Mouse (Mus musculus): ENCODE measurements at regions not wholly inside any gene's neighbourhood (a gene's known extent, or its start where the extent isn't known, plus 50 kb on each side); places are given as distances from the start of the nearest gene placed in this dataset.

DNA sequence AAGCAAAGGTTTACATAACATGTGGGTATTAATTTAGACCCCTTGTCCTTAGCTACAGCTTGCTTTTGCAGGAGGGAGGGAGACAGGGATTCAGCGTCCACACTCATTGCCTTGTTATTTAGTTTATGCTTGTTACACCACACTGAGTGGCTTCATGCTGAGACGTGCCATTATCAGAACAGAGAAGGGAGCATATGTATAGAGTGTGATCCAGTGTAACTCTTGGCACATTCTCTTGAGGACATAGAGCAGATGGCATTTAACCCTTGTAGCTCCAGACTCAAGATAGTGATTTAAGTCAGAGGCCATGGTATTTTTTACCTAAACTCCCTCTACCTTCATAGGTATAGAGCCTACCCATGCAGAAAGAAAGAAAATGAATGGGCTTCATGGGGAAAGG lies 437.7 kb downstream of the Dhx35 start:
- Histone ChIP-seq H3K27ac (no peak overlapping the region), H3K27me3 (no peaks in the 10 kb centered on the region), H3K36me3 (no peaks in the 10 kb centered on the region), H3K9ac (no peak overlapping the region), H3K4me2 (no peak overlapping the region), H3K9me3 (no peaks in the 10 kb centered on the region), H3K4me1 (no peaks in the 10 kb centered on the region), H3K4me3 (no peak overlapping the region)
- WGBS = 31% methylated on average over 2 of the region's 2 CpGs
- no peak for ATAC-seq (ENCODE audit: insufficient number of reproducible peaks, low FRiP score, low TSS enrichment, low read depth)

DNA sequence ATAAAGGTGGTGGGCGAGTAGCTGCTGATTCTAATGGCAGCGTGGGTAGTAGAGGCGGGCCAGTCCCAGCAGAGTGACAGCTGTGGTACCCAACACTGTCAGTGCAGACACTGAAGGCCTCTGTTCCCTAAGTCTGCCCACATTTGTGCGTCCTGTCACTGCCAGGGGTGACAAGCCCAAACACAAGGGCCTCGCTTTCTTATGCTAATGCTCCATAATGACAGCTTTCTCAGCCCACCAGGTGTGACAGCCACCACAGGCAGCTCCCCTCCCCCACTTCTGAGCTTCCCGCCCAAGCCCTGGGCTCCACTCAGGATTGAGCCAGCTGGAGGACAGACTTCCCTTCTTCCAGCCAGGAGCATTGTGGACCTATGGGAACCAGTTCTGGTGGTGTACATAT lies 440.4 kb downstream of the Dhx35 start:
- Histone ChIP-seq H3K36me3 (no peaks in the 10 kb centered on the region), H3K27ac (no peak overlapping the region), H3K4me2 (no peak overlapping the region), H3K27me3 (no peaks in the 10 kb centered on the region), H3K4me1 (no peaks in the 10 kb centered on the region), H3K4me3 (no peak overlapping the region), H3K9ac (no peak overlapping the region), H3K9me3 (no peaks in the 10 kb centered on the region)
- ATAC-seq (ENCODE audit: insufficient number of reproducible peaks, low FRiP score, low TSS enrichment, low read depth) = no peak
- WGBS = 52% methylated on average over 6 of the region's 6 CpGs

DNA sequence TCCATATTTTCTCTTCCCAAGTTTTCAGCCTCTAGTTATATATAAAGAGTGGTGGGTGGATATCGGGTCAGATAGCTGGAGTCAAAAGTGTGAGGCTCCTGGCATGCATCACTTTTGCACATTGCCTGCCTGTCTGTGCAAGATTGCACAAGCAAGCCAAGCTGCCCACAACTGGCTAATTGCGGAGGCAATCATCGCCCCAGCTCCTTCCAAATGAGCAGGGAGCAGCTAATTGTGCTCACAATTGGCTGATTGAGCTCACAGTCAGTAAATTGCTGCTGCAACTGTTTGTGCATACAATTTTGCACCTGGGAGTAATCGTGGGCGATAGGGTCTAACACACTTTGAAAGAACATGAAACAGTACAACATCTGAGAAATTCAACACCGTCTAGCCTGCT lies 455.5 kb downstream of the Dhx35 start:
- Histone ChIP-seq H3K9ac (no peak overlapping the region), H3K4me2 (no peak overlapping the region), H3K9me3 (no peaks in the 10 kb centered on the region), H3K4me3 (no peak overlapping the region), H3K27ac (no peak overlapping the region), H3K4me1 (no peaks in the 10 kb centered on the region), H3K27me3 (no peaks in the 10 kb centered on the region), H3K36me3 (no peaks in the 10 kb centered on the region)
- no peak for ATAC-seq (ENCODE audit: insufficient number of reproducible peaks, low FRiP score, low TSS enrichment, low read depth)
- 41% methylated on average over 6 of the region's 6 CpGs for WGBS

DNA sequence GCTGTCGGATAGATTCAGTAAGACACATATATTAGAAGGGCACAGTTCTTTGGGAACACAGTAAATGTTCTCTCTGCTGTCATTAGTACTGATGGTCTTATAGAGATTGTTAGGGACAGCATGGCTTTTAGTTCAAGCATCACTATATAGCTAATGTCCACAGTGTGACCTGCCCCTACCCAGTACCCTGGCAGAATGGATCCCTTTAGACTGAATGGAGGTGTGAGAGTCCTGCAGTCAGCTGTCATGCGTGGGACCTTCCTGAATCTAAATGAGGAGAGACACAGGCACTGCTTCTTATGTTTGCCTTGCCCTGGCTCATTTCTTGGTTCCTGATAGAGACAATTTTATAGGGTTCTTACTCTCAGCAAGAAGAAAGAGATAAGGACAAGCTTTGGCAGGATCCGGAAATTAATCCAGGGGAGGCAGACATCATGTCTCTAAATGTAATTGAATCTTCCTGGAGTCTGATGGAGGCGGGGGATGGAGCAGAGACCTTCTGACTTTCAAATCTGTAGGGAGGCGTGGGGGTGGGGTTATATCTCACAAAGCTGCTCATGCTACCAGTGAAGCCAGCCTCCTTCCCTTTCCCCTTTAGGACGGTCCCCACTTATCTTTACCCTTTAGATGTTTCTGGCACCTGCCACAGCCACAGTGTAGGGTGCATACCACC lies 456.5 kb downstream of the Dhx35 start:
- no peaks in the 10 kb centered on the region for H3K36me3 ChIP-seq
- no peak overlapping the region for H3K4me3 ChIP-seq
- H3K4me2 ChIP-seq = no peak overlapping the region
- no peak for ATAC-seq (ENCODE audit: insufficient number of reproducible peaks, low FRiP score, low TSS enrichment, low read depth)
- no peak overlapping the region for H3K9ac ChIP-seq
- H3K27me3 ChIP-seq = no peaks in the 10 kb centered on the region
- no peak overlapping the region for H3K27ac ChIP-seq
- 76% methylated on average over 6 of the region's 6 CpGs for WGBS
- no peaks in the 10 kb centered on the region for H3K4me1 ChIP-seq
- no peaks in the 10 kb centered on the region for H3K9me3 ChIP-seq

DNA sequence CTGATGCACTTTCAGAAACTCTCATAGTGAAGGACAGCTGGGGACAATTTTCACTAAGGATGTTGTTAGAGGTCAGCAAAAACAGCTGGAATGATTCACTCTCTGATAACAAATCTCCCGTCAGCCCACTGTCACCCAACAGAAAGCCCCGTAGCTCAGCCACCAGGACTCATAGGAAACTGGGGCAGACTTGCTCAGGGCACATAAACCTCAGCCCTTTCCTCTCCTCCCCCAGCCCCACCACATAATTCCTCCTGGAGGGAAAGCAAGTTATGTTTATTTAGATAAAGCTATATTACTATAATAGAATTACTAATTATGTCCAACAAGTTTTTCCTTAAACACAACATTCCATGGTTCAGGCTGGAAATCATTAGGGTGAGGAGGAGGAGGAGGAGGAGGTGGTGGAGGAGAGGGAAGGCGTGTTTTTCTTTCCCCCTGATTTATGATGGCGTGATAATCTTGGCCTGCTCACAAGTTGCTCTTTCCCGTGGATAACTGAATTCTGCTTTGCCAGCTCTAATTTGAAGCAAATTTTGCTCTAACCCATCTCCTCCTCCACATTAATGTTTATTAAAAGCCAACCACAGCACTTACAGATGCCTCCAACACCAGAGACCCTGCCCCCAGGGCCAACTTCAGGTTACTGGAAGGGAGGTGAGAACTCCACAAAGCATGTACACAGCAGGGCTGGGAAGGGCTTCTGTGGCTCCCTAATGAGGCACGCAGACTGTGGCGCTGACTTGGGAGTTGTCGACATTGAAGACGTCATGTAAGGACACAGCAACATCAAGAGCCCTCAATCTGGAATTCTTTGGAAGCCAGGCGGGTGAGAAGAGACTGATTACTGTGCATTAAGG lies 475.8 kb downstream of the Dhx35 start:
- peaks cover 6% of the 10 kb centered on the region; the same call in 1 of the 2 replicates for H3K4me1 ChIP-seq
- H3K36me3 ChIP-seq = no peaks in the 10 kb centered on the region
- H3K27me3 ChIP-seq = no peaks in the 10 kb centered on the region
- H3K4me3 ChIP-seq = no peak overlapping the region
- no peaks in the 10 kb centered on the region for H3K9me3 ChIP-seq
- 20% methylated on average over 10 of the region's 10 CpGs for WGBS
- no peak overlapping the region for H3K4me2 ChIP-seq
- no peak for ATAC-seq (ENCODE audit: insufficient number of reproducible peaks, low FRiP score, low TSS enrichment, low read depth)
- peak overlapping the region; percentile 22; the same call in 1 of the 2 replicates for H3K27ac ChIP-seq
- H3K9ac ChIP-seq = no peak overlapping the region

DNA sequence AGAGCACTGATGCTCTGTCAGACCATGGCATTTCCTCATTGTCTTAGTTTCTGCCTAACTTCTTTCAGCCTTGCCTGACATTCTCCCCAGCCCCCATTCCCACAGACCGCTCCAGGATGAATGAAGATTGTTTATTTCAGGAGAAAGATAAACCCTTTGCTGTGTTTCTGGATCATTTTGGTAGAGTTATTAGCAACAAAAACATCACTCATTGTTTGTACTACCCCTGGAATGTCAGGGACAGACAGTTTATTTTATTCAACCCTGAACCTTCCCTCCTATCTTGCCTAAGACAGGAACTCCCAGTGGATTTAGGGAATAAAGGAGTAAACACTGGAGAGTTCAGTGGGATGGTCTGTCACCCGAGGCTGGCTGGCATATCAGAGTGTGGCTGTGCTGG lies 484.3 kb downstream of the Dhx35 start:
- ATAC-seq (ENCODE audit: insufficient number of reproducible peaks, low FRiP score, low TSS enrichment, low read depth) = no peak
- no peak overlapping the region for H3K4me2 ChIP-seq
- 60% methylated on average over 2 of the region's 2 CpGs for WGBS
- no peak overlapping the region for H3K27ac ChIP-seq
- H3K9ac ChIP-seq = no peak overlapping the region
- H3K4me1 ChIP-seq = no peaks in the 10 kb centered on the region
- H3K4me3 ChIP-seq = no peak overlapping the region
- H3K36me3 ChIP-seq = no peaks in the 10 kb centered on the region
- H3K27me3 ChIP-seq = no peaks in the 10 kb centered on the region
- no peaks in the 10 kb centered on the region for H3K9me3 ChIP-seq

DNA sequence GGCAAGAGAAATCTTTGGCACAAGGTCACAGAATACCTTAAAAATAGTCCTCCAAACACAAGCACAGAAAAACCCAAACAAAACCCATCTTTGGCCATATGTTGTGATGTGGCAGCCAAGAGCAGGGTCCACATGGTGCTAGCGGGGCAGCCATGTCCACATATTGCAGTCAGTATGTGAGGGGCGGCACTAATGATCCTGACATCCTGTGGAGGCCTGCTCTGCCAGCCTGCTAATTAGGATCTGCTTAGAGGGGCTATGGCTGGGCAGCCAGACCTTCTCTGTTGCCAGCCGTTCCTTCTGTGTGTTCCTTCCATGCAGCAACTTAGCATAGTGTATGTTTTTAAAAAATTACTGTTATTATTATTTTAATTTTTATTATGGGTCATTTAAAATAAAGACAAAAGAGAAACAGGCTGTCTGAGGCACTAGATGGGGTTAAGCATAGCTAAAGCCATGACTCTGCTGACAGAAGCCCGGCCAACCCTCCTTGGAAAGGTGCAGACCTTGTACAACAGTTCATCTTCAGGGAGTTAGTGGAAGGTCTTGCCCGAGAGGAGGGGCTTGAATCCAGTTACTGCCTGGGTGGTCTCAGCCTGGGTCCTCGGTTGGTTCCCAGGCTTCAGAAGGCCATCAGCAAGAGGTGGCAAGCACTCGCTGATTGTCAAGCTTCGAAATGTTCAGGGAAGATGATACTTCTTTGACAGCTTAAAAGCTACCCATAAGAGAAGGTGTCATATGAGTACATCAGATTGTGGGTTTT lies 487.1 kb downstream of the Dhx35 start:
- Histone ChIP-seq H3K4me3 (no peak overlapping the region), H3K9ac (no peak overlapping the region), H3K27me3 (no peaks in the 10 kb centered on the region; the same call in 1 of the 2 replicates), H3K9me3 (no peaks in the 10 kb centered on the region), H3K4me1 (no peaks in the 10 kb centered on the region), H3K4me2 (no peak overlapping the region), H3K27ac (no peak overlapping the region), H3K36me3 (no peaks in the 10 kb centered on the region)
- 63% methylated on average over 8 of the region's 8 CpGs for WGBS
- ATAC-seq (ENCODE audit: insufficient number of reproducible peaks, low FRiP score, low TSS enrichment, low read depth) = no peak

DNA sequence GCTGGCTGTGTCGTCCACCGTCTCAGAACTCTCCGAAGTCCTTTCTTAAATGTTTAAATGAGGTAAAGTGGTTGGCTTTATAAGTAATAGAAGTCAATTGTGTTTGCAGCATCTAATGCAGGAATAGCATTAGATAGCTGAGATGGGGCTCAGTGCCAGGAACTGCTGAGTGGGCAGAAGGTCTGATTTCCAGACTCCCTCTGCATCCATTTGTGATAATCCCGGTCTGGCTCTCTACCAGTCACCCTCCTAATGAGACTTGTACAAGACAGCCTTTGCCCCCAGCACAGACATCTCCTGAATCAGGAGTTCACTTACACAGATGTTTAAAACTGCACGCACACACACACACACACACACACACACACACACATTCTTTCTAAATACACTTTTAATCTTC lies 489.5 kb downstream of the Dhx35 start:
- no peaks in the 10 kb centered on the region for H3K9me3 ChIP-seq
- H3K4me1 ChIP-seq = no peaks in the 10 kb centered on the region
- no peak overlapping the region for H3K9ac ChIP-seq
- WGBS = 65% methylated on average over 5 of the region's 5 CpGs
- no peak for ATAC-seq (ENCODE audit: insufficient number of reproducible peaks, low FRiP score, low TSS enrichment, low read depth)
- no peak overlapping the region for H3K4me3 ChIP-seq
- H3K4me2 ChIP-seq = no peak overlapping the region
- H3K36me3 ChIP-seq = no peaks in the 10 kb centered on the region
- no peaks in the 10 kb centered on the region; the same call in 1 of the 2 replicates for H3K27me3 ChIP-seq
- no peak overlapping the region for H3K27ac ChIP-seq

DNA sequence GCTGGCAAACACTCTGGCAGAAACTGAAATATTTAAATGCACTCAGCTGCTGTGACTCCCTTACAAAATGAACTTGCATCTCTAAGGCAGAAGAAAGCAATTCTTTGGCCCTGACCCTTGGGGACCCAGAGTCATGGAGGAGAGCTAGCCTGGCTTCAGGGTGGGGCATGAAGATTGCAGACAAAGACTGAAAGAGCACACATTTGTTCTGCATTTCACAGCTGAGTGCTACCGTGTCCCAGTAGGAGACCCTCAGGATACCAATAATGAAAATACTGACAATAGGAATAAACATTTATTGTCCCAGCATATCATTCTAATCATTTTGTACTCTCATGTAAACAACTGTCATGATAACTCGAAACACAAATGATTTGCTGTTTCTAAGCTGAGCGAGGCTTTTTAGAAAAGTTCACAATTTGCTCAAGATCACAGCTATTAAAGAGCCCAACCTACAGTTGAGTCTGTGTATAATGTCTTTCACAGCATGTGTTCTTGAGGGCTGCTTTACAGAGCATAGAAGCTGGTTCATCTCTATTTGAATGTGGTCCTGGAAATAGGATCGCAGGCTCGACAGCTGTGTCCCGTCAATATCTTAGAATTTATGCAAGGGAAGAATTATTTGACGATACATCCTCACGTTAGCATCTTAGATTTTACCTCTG lies 490.1 kb downstream of the Dhx35 start:
- no peak for ATAC-seq (ENCODE audit: insufficient number of reproducible peaks, low FRiP score, low TSS enrichment, low read depth)
- WGBS = 72% methylated on average over 8 of the region's 8 CpGs
- H3K27ac ChIP-seq = no peak overlapping the region

DNA sequence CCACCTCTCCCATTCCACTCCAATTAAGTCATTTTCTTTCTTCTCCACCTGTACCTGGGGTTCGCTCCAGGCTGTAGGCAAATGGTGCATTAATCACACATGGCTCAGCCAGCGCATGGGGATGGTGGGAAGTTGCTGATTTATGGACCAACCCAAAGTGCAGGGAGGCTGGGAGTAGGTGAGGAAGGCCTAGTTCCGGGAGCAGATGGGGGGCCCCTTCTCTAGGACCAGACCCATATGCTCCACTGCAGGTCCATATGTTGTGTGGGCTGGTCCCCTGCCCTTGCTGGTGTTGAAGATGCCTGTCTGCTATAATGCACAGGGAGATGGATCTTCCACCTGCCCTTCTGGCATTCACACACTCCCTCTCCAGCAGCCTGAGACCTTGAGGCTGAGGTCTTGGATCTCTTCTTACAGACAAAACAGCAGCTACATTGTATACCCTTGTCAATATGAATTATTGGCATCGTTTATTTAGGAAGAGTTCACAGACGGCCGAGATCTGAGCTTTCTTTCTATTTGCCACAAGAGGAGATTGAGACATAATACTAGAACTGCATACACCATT lies 493.5 kb downstream of the Dhx35 start:
- Histone ChIP-seq H3K27ac (no peak overlapping the region), H3K4me3 (no peak overlapping the region), H3K9ac (no peak overlapping the region), H3K4me1 (no peaks in the 10 kb centered on the region), H3K9me3 (no peaks in the 10 kb centered on the region), H3K36me3 (no peaks in the 10 kb centered on the region), H3K27me3 (peaks cover 3% of the 10 kb centered on the region; the same call in 1 of the 2 replicates), H3K4me2 (no peak overlapping the region)
- WGBS = 51% methylated on average over 6 of the region's 6 CpGs
- no peak for ATAC-seq (ENCODE audit: insufficient number of reproducible peaks, low FRiP score, low TSS enrichment, low read depth)

More for the DNA sequence above, 490.1 kb downstream of the Dhx35 start:
- Histone ChIP-seq H3K4me3 (no peak overlapping the region), H3K9me3 (no peaks in the 10 kb centered on the region), H3K9ac (no peak overlapping the region), H3K36me3 (no peaks in the 10 kb centered on the region), H3K27me3 (peaks cover 3% of the 10 kb centered on the region; the same call in 1 of the 2 replicates), H3K4me2 (no peak overlapping the region), H3K4me1 (no peaks in the 10 kb centered on the region)

DNA sequence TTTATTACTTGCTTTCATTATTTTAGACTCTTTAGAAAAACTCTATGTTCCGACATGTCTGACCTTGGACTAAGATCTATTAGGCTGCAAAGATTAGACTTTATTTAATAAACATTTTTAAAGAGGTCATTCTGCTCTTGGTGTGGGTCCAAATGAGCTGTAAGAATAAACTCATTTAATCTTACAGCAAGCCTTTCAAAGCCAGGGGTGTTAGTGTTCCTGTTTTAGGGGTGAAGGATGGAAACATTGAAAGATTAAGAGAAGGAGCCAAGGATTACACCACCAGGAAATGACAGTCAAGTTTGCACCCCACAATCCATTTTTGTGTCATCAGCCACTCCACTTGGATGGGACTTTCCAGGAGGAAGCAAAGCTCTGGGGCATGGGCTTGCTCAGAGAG lies 495.5 kb downstream of the Dhx35 start:
- no peaks in the 10 kb centered on the region for H3K9me3 ChIP-seq
- WGBS = 74% methylated on average over 1 of the region's 1 CpGs

More for the DNA sequence above, 495.5 kb downstream of the Dhx35 start:
- Histone ChIP-seq H3K4me2 (no peak overlapping the region), H3K9ac (no peak overlapping the region), H3K27me3 (0 out of 2 replicates have a peak, but pooled peaks cover 3% of the 10 kb centered on the region), H3K27ac (no peak overlapping the region), H3K4me3 (no peak overlapping the region), H3K36me3 (no peaks in the 10 kb centered on the region), H3K4me1 (no peaks in the 10 kb centered on the region)
- ATAC-seq (ENCODE audit: insufficient number of reproducible peaks, low FRiP score, low TSS enrichment, low read depth) = no peak
